Mouse (Mus musculus) limb, embryonic 12.5 days (tissue): ENCODE measurements around the gene Kif19a. TPM values are rescaled to one million over a fixed set of nuclear protein-coding genes. Genes with fewer than 3 reads are reported as not detected.

Source experiments
- ATAC-seq: fragments of 200-750 bp; cut with Nextera tagmentation; 2 replicates; pipeline ENCODE4 v1.8.0; 2017; ENCODE audit warnings: low read depth, moderate TSS enrichment; ENCODE audit not compliant: insufficient number of reproducible peaks, insufficient read depth, low FRiP score, low TSS enrichment
- H3K27ac ChIP-seq: fragments of 300-500 bp; sonication (generic); 2 replicates; pipeline ENCODE4 v1.5.1; 2016; ENCODE audit warnings: mild to moderate bottlenecking, moderate library complexity
- H3K27me3 ChIP-seq: fragments of 300-500 bp; sonication (generic); 2 replicates; pipeline ENCODE4 v1.6.1; 2016; ENCODE audit warnings: mild to moderate bottlenecking, moderate library complexity
- H3K36me3 ChIP-seq: fragments of 300-500 bp; sonication (generic); 2 replicates; pipeline ENCODE4 v1.6.1; 2016; ENCODE audit warnings: mild to moderate bottlenecking, moderate library complexity
- H3K4me1 ChIP-seq: fragments of 300-500 bp; sonication (generic); replicated peaks from 2 replicates; pipeline ENCODE4 v1.6.1; 2016
- H3K4me2 ChIP-seq: fragments of 300-500 bp; sonication (generic); 2 replicates; pipeline ENCODE4 v1.6.1; 2016; ENCODE audit warnings: mild to moderate bottlenecking, moderate library complexity
- H3K4me3 ChIP-seq: fragments of 300-500 bp; sonication (generic); replicated peaks from 2 replicates; pipeline ENCODE4 v1.5.1; 2016; ENCODE audit warnings: mild to moderate bottlenecking
- H3K9ac ChIP-seq: fragments of 300-500 bp; sonication (generic); replicated peaks from 2 replicates; pipeline ENCODE4 v1.6.1; 2016; ENCODE audit warnings: mild to moderate bottlenecking, moderate library complexity
- H3K9me3 ChIP-seq: fragments of 300-500 bp; sonication (generic); 2 replicates; pipeline ENCODE4 v1.6.1; 2016; ENCODE audit warnings: mild to moderate bottlenecking, moderate library complexity
- WGBS: fragments of 180-500 bp; shearing (Covaris S2); methylation state at CpG from one replicate; pipeline ENCODE4 v1.1.7; 2016; 5-methylcytosine and 5-hydroxymethylcytosine counted together
- polyA plus RNA-seq: library from polyadenylated mRNA; unstranded; fragments of >200 nt; fragmentation: Nextera tagmentation; extraction: Ambion mirVana; gene quantifications from 2 replicates; pipeline ENCODE4 v1.2.1, GENCODE M21; 2016

Gene Kif19a
- polyA plus RNA-seq, 1 experiment from 2014 or later, result not detected

DNA sequence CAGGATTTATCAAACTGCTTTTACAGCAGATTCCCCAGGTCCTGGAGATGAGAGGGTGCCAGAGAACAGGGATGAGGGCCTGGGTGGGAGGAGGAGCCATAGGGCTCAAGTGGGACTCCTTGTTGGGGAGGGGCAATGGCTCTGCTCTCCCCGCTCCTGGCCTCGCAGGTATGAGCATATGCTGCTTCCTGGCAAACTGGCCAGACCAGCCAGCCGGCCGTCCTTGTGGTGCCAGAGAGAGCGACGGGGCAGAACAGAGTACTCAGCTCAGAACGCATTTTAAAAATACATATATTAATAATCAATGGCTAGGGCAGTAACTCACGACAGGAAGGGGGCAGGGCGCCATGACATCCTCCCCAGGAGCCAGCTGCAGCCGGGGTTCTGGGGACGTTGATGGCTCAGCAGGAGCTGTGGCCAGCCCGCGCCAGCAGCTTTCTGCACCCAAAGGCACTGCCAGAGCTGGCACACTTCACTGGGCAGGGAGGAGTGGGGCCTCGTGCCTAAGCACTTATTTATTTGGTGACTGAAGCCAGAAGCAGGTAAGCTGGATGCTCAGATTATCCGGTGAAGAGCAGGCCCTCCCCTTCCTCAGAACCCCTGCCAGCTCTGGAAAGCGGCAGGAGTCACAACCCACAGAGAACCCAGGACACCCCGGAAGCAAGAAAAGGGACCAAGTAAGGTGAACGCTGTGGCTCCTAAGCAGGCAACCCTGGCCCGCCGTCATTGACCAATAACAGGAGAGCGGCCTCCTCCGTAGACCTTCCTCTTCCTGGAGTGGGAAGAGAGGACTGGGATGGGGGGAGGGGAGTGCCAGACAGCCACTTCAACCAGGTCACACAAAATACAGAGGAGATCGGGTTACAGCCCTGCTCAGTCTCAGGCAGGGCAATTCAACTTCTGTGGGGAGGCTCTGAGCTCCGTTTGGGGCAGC, 64.6 kb downstream of the Kif19a start:
- Histone ChIP-seq H3K4me1 (peaks cover 22% of the 10 kb centered on the region), H3K9me3 (no peaks in the 10 kb centered on the region), H3K27ac (peak overlapping the region; percentile 96), H3K27me3 (no peaks in the 10 kb centered on the region), H3K4me2 (peak overlapping the region; percentile 63), H3K36me3 (no peaks in the 10 kb centered on the region), H3K9ac (peak overlapping the region; percentile 57), H3K4me3 (peak overlapping the region; percentile 31)
- 2% methylated on average over 24 of the region's 24 CpGs for WGBS
- ATAC-seq, result peak; percentile 98

DNA sequence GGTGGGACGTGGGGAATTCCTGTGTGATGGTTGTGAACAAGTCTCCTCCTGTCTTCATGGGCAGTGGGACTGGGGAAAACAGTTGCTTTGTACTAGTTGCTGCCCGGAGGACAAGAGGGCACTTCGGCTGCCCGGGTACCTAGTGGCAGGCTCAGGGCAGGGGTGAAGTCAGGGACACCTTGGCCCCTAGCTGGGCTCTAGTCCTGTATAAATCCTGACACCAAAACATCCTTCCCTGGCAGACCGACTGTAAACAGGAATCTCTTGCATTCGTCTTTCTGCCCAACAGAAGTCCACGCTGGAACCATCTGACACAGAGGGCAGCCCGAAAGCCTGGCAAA, 65.2 kb downstream of the Kif19a start:
- 6% methylated on average over 8 of the region's 8 CpGs for WGBS
- H3K36me3 ChIP-seq, result no peaks in the 10 kb centered on the region
- peak overlapping the region; percentile 44; the same call in 1 of the 2 replicates for H3K9ac ChIP-seq
- no peaks in the 10 kb centered on the region for H3K9me3 ChIP-seq
- no peaks in the 10 kb centered on the region for H3K27me3 ChIP-seq
- H3K4me1 ChIP-seq, result peaks cover 22% of the 10 kb centered on the region
- H3K27ac ChIP-seq, result peak overlapping the region; percentile 96
- no peak; the same call in 1 of the 2 replicates for ATAC-seq
- peak overlapping the region; percentile 63 for H3K4me2 ChIP-seq
- peak overlapping the region; percentile 31 for H3K4me3 ChIP-seq

DNA sequence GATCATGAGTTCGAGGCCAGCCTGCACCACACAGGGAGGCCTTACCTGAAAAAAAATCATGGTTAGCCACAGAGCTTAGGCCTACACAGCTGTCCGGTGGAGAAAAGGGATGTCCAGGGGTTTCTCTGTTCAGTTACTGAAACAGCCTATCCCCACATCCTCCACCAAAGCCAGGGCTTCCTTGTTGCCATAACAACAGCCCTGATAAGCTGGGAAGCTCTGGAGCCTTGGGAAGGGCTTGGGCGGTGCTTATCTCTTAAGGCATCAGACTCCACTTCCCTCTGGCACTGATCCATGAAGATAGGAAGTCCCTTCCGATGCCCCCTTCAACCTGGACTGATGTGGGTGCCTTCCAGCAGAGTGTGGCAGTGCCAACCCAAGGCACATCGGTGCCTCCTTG, 68.0 kb downstream of the Kif19a start:
- H3K9ac ChIP-seq, result no peak overlapping the region
- no peaks in the 10 kb centered on the region for H3K9me3 ChIP-seq
- WGBS, result 61% methylated on average over 5 of the region's 5 CpGs
- no peak overlapping the region for H3K27ac ChIP-seq
- H3K4me2 ChIP-seq, result no peak overlapping the region
- no peaks in the 10 kb centered on the region for H3K36me3 ChIP-seq
- peaks cover 23% of the 10 kb centered on the region for H3K4me1 ChIP-seq
- H3K4me3 ChIP-seq, result no peak overlapping the region
- no peaks in the 10 kb centered on the region for H3K27me3 ChIP-seq
- ATAC-seq, result no peak

Other genes starting within 250 kb of the Kif19a start
- gene Rpl38, start 96.9 kb upstream of the Kif19a start, polyA plus RNA-seq, result 966 and 981 TPM in 2 replicates
- 9.9 and 10.0 TPM in 2 replicates for gene Ttyh2, start 90.0 kb upstream of the Kif19a start, polyA plus RNA-seq
- gene Dnaic2, start 38.0 kb upstream of the Kif19a start, polyA plus RNA-seq, result 0.50 and 0.67 TPM in 2 replicates
- 1.5 TPM in 2 replicates for gene Btbd17, start 30.6 kb downstream of the Kif19a start, polyA plus RNA-seq
- not detected in 2 replicates for gene Gpr142, start 33.5 kb downstream of the Kif19a start, polyA plus RNA-seq
- gene Gprc5c, start 85.8 kb downstream of the Kif19a start, polyA plus RNA-seq, result 50.7 and 53.8 TPM in 2 replicates
- 0.70 and 0.88 TPM in 2 replicates for gene Cd300a, start 124.7 kb downstream of the Kif19a start, polyA plus RNA-seq
- gene Cd300lb, start 169.0 kb downstream of the Kif19a start, polyA plus RNA-seq, result not detected in 2 replicates
- gene Cd300c, start 203.8 kb downstream of the Kif19a start, polyA plus RNA-seq, result not detected in 2 replicates
- 0.10 TPM in 1 of 2 replicates, not detected in the other for gene Cd300ld, start 224.5 kb downstream of the Kif19a start, polyA plus RNA-seq
- gene Cd300c2, start 236.5 kb downstream of the Kif19a start, polyA plus RNA-seq, result 0.73 and 0.83 TPM in 2 replicates